Mouse (Mus musculus) stomach, embryonic 14.5 days (tissue): ENCODE measurements at regions not wholly inside any gene's neighbourhood (a gene's known extent, or its start where the extent isn't known, plus 50 kb on each side); places are given as distances from the start of the nearest gene placed in this dataset.

Experiments used
- ATAC-seq: fragments of 200-750 bp; cut with Nextera tagmentation; 2 replicates; pipeline ENCODE4 v1.8.0; 2017; ENCODE audit warnings: low read depth, moderate TSS enrichment; ENCODE audit not compliant: insufficient number of reproducible peaks, insufficient read depth, low FRiP score
- H3K27ac ChIP-seq: fragments of 300-500 bp; sonication (generic); 2 replicates; pipeline ENCODE4 v1.5.1; 2014; ENCODE audit warnings: mild to moderate bottlenecking, low read length, moderate library complexity, mixed read lengths
- H3K27me3 ChIP-seq: fragments of 300-500 bp; sonication (generic); 2 replicates; pipeline ENCODE4 v1.6.1; 2014; ENCODE audit warnings: low read length, control low read depth, mixed read lengths; ENCODE audit not compliant: control insufficient read depth, insufficient read depth
- H3K36me3 ChIP-seq: fragments of 300-500 bp; sonication (generic); 2 replicates; pipeline ENCODE4 v1.6.1; 2014; ENCODE audit warnings: mild to moderate bottlenecking, control low read depth, low read length, moderate library complexity, mixed read lengths; ENCODE audit not compliant: control insufficient read depth, insufficient read depth
- H3K4me1 ChIP-seq: fragments of 300-500 bp; sonication (generic); 2 replicates; pipeline ENCODE4 v1.6.1; 2014; ENCODE audit warnings: low read length, control low read depth, mixed read lengths; ENCODE audit not compliant: control insufficient read depth, insufficient read depth
- H3K4me2 ChIP-seq: fragments of 300-500 bp; sonication (generic); replicated peaks from 2 replicates; pipeline ENCODE4 v1.6.1; 2014; ENCODE audit warnings: low read depth, low read length, control low read depth
- H3K4me3 ChIP-seq: fragments of 300-500 bp; sonication (generic); 2 replicates; pipeline ENCODE4 v1.5.1; 2014; ENCODE audit warnings: low read depth, low read length, control low read depth
- H3K9ac ChIP-seq: fragments of 300-500 bp; sonication (generic); replicated peaks from 2 replicates; pipeline ENCODE4 v1.6.1; 2014; ENCODE audit warnings: low read depth, mild to moderate bottlenecking, control low read depth, low read length, moderate library complexity, mixed read lengths
- H3K9me3 ChIP-seq: fragments of 300-500 bp; sonication (generic); 2 replicates; pipeline ENCODE4 v1.6.1; 2016; ENCODE audit warnings: low read depth, low read length, control low read depth; ENCODE audit not compliant: control insufficient read depth
- WGBS: fragments of 180-500 bp; shearing (Covaris S2); extraction: QIAGEN DNeasy Blood & Tissue Kit; methylation state at CpG from one replicate; pipeline ENCODE4 v1.1.7; 2014; 5-methylcytosine and 5-hydroxymethylcytosine counted together

DNA sequence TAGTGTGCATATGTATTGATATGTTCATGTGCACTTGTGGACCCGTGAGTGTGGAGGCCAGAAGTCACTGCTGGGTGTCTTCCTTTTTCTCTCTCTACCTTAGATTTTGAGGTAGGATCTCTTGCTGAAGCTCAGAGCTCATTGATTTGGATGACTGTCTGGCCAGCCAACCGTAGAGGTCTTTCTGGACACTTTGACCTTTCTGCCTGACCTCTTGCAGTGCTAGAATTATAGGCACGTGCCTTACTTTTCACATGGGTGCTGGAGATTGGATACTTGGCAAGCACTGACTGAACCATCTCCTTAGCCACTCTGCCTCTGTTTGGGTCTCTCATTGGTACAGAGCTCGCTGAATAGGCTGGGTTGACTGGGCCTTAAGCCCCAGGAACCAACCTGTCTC lies 151.3 kb downstream of the Slc30a10 start:
- WGBS = 85% methylated on average over 4 of the region's 4 CpGs
- H3K4me3 ChIP-seq = no peak overlapping the region
- no peak for ATAC-seq
- no peak overlapping the region for H3K9ac ChIP-seq
- no peaks in the 10 kb centered on the region for H3K27me3 ChIP-seq
- H3K36me3 ChIP-seq = no peaks in the 10 kb centered on the region
- H3K9me3 ChIP-seq = no peaks in the 10 kb centered on the region
- no peak overlapping the region for H3K27ac ChIP-seq
- no peaks in the 10 kb centered on the region for H3K4me1 ChIP-seq
- no peak overlapping the region for H3K4me2 ChIP-seq

DNA sequence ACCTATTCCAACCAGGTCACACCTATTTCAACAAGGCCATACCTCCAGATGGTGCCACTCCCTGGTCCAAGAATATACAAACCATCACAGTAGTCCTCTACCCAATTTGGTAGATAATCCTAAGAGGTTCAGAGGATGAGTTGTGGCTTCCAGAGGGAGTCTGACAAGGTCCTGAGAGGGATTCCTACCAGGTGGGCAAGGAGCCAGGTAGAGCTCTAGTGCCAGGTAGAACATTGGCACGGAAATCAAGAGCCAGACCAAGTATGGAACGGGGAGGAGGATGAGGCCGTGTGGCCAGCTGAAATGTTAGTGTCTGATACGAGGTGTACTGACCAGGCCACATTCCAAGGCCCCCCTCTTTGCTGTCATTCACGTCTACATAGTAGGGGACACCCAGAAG lies 153.0 kb downstream of the Slc30a10 start:
- Histone ChIP-seq H3K36me3 (no peaks in the 10 kb centered on the region), H3K27me3 (no peaks in the 10 kb centered on the region), H3K4me1 (no peaks in the 10 kb centered on the region), H3K27ac (no peak overlapping the region), H3K4me2 (no peak overlapping the region), H3K9me3 (no peaks in the 10 kb centered on the region), H3K4me3 (no peak overlapping the region), H3K9ac (no peak overlapping the region)
- WGBS = 85% methylated on average over 5 of the region's 5 CpGs
- no peak for ATAC-seq

DNA sequence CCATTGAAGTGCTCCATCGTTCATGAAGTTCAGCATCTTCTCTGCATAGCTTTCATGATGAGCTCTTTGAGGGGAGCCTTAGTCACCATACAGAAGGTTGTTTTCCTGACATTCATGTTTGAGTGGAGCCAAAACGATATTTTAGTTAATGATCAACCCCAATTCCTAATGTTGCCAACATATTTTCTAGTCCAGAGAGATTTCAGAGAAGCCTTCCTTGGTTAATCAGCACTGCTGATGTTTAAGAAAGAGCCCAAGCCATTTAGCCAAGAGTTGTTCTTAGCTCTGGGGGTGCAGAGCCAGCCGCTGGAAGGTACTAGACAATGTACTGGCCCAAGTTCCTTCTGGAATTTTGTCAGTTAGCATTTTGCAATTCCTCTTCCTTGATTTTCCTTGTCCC lies 153.8 kb downstream of the Slc30a10 start:
- Histone ChIP-seq H3K4me1 (no peaks in the 10 kb centered on the region), H3K27ac (no peak overlapping the region), H3K36me3 (no peaks in the 10 kb centered on the region), H3K27me3 (no peaks in the 10 kb centered on the region), H3K9ac (no peak overlapping the region), H3K9me3 (no peaks in the 10 kb centered on the region), H3K4me2 (no peak overlapping the region), H3K4me3 (no peak overlapping the region)
- 92% methylated on average over 3 of the region's 3 CpGs for WGBS
- no peak for ATAC-seq

DNA sequence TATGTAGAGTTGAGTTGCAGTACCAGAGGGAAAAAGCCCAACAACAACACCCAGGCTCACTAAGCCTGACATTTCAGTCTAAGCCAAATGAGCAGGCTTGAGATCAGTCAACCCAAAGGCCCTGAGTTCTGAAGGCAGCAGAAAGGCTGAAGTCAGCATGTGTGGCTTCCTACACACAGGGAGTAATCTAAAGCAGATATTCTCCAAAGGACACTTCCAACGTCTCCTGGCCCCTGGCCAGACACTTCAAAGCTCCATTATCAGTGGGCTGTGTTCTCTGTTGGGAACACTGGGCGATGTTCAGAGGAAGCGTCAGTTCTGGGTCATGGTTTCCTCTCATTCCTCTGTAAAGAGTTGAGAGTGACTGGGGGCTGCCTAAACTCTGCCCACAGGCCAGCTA lies 155.9 kb downstream of the Slc30a10 start:
- Histone ChIP-seq H3K36me3 (no peaks in the 10 kb centered on the region), H3K4me2 (no peak overlapping the region), H3K9me3 (no peaks in the 10 kb centered on the region), H3K4me3 (no peak overlapping the region), H3K9ac (no peak overlapping the region), H3K4me1 (no peaks in the 10 kb centered on the region), H3K27me3 (no peaks in the 10 kb centered on the region), H3K27ac (no peak overlapping the region)
- no peak for ATAC-seq
- 48% methylated on average over 3 of the region's 3 CpGs for WGBS

DNA sequence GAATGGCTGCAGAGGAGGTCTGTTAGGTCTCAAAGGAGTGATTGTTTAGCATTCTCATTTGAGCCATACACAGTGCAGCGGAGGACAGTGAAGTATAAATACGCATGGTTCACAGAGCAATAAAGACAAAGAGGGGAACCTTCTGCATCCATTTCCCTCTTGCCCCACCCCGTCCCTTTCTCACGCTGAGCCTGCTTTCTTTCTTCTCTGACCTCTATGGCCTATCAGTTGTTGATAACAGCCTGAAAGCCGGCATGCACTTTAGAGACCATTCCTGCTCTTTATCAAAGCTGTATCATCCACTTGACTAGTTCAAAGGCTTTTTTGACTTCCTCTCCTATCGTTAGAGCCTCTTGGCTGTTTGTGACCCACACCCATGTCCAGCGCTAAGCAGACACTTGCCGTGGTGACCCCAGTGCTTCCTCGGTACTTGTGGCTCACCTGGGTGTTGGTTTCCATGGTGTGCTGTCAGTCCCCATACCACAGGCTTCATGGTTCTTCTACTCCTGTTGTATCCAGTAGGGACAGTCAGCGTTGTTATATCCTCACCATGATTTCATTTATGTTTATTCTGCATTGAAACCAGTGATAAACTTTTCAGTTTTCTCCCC lies 161.3 kb downstream of the Slc30a10 start:
- Histone ChIP-seq H3K4me1 (no peaks in the 10 kb centered on the region), H3K36me3 (no peaks in the 10 kb centered on the region), H3K27me3 (no peaks in the 10 kb centered on the region), H3K9ac (no peak overlapping the region), H3K9me3 (no peaks in the 10 kb centered on the region), H3K27ac (no peak overlapping the region), H3K4me2 (no peak overlapping the region), H3K4me3 (no peak overlapping the region)
- 26% methylated on average over 10 of the region's 10 CpGs for WGBS
- ATAC-seq = no peak

DNA sequence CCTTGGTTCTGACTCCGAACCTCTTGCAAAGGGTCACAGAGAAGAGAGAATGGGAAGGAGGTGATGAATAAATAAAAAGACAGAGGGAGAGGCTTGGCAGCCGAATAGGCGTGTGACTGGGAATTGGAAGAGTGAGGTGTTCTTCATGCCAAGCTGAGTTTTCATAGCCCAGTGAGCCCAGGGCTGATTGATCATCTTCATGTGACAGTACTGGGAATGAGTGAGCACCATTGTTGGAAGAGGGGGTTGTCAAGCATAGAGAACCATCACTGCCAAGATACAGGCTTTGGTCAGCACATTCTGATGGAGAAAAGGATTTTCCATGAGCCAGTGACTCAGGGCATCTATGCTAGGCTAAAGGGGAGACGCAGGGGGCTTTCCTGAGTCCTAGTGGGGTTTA lies 163.0 kb downstream of the Slc30a10 start:
- H3K9me3 ChIP-seq = no peaks in the 10 kb centered on the region
- H3K4me2 ChIP-seq = no peak overlapping the region
- no peaks in the 10 kb centered on the region for H3K27me3 ChIP-seq
- H3K9ac ChIP-seq = no peak overlapping the region
- no peaks in the 10 kb centered on the region for H3K4me1 ChIP-seq
- H3K27ac ChIP-seq = no peak overlapping the region
- no peaks in the 10 kb centered on the region for H3K36me3 ChIP-seq
- WGBS = 74% methylated on average over 4 of the region's 4 CpGs
- no peak for ATAC-seq
- H3K4me3 ChIP-seq = no peak overlapping the region

DNA sequence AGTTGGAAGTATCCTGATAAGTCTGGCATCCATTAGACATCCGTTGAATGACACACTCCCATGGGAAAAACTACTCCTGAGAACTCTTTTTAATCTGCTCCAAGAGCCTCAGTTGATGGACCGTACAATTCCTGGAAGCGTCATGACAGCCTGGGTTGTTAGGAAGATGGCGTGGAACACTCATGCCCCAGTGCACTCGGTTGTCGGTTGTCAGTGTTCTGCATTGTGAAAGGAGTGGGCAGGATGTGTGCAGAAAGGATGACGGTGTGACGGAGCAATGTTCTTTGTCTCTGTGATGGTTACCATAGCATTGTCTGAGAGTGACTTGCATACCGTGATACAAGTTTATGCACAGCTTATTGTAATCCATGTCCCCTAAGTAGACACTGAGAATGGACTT lies 164.4 kb downstream of the Slc30a10 start:
- Histone ChIP-seq H3K4me3 (no peak overlapping the region), H3K4me2 (no peak overlapping the region), H3K27me3 (no peaks in the 10 kb centered on the region), H3K9me3 (no peaks in the 10 kb centered on the region), H3K36me3 (no peaks in the 10 kb centered on the region), H3K27ac (no peak overlapping the region), H3K9ac (no peak overlapping the region), H3K4me1 (no peaks in the 10 kb centered on the region)
- WGBS = 82% methylated on average over 9 of the region's 9 CpGs
- no peak for ATAC-seq

DNA sequence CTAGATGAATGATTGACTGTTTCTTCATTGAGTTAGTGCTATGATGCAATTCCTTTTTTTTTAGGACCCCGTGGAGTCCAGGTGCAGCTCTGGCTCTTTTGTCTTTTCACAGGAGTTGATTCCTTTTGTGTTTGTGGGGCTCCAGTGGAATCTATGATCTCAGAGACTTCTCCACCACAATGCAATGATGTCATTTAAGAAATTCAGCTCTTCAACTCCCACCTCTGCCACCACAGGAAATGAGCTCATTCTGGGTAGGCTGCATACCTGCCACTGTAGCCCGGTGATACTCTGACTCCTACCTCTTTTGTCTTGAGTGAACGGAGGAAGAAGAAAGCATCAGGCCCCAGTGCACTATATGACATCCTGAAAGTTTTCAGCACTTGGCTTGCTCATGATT lies 173.8 kb downstream of the Slc30a10 start:
- H3K4me3 ChIP-seq = no peak overlapping the region
- WGBS = 70% methylated on average over 3 of the region's 3 CpGs
- H3K36me3 ChIP-seq = no peaks in the 10 kb centered on the region

DNA sequence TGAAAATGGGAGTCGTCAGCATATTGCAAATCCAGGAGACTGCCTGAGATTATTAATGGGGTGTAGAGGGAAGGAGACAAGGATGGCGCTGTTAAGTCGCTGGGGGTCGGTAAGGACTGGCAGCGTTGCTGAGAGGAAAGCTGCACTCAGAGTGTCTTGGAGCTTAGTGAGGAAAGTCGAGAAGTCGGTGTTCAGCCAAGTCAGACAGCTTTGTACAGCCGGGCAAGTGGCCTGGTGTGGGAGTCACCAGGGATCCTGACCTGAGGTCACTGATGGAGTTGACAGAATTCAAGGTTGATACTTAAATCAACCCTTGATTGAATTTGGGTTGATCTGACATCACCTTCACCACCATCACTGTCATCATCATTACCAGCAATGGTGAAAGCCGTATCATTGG lies 175.3 kb downstream of the Slc30a10 start:
- no peak overlapping the region for H3K4me2 ChIP-seq
- no peaks in the 10 kb centered on the region for H3K36me3 ChIP-seq
- H3K9me3 ChIP-seq = no peaks in the 10 kb centered on the region
- H3K27ac ChIP-seq = no peak overlapping the region
- no peak overlapping the region for H3K4me3 ChIP-seq
- H3K4me1 ChIP-seq = no peaks in the 10 kb centered on the region
- 80% methylated on average over 9 of the region's 9 CpGs for WGBS
- H3K27me3 ChIP-seq = no peaks in the 10 kb centered on the region
- H3K9ac ChIP-seq = no peak overlapping the region
- no peak for ATAC-seq

More for the DNA sequence above, 173.8 kb downstream of the Slc30a10 start:
- Histone ChIP-seq H3K9ac (no peak overlapping the region), H3K27me3 (no peaks in the 10 kb centered on the region), H3K4me1 (no peaks in the 10 kb centered on the region), H3K9me3 (no peaks in the 10 kb centered on the region), H3K27ac (no peak overlapping the region), H3K4me2 (no peak overlapping the region)
- ATAC-seq = no peak
